Mouse (Mus musculus): ENCODE measurements around the gene Gm4869. TPM values are rescaled to one million over a fixed set of nuclear protein-coding genes. Genes with fewer than 3 reads are reported as not detected.

Gm4869 gene
- polyA plus RNA-seq, 1 experiment from 2014 or later, result not detected

- WGBS, result 50% methylated on average over 9 of the region's 9 CpGs
- Histone ChIP-seq H3K9ac (ENCODE audit: low read length) (no peak overlapping the region), H3K4me2 (ENCODE audit: low read length) (no peak overlapping the region), H3K27ac (ENCODE audit: low read depth, low read length) (no peak overlapping the region), H3K4me1 (ENCODE audit: control insufficient read depth, insufficient read depth, low read length) (peaks cover 20% of the 10 kb centered on the region), H3K9me3 (replicated peaks; ENCODE audit: control insufficient read depth, low read length) (no peaks in the 10 kb centered on the region), H3K36me3 (ENCODE audit: control insufficient read depth, insufficient read depth, low read length) (no peaks in the 10 kb centered on the region), H3K4me3 (ENCODE audit: low read depth, low read length) (no peak overlapping the region), H3K27me3 (replicated peaks; ENCODE audit: control insufficient read depth, insufficient read depth, low read length) (no peaks in the 10 kb centered on the region)
- DNase-seq (ENCODE audit: low spot score), result peak; percentile 16
- no peak for ATAC-seq
Measured at GRCm38 (mm10) chr5:140509204-140509603, 63.8 kb downstream of the Gm4869 start.

DNA sequence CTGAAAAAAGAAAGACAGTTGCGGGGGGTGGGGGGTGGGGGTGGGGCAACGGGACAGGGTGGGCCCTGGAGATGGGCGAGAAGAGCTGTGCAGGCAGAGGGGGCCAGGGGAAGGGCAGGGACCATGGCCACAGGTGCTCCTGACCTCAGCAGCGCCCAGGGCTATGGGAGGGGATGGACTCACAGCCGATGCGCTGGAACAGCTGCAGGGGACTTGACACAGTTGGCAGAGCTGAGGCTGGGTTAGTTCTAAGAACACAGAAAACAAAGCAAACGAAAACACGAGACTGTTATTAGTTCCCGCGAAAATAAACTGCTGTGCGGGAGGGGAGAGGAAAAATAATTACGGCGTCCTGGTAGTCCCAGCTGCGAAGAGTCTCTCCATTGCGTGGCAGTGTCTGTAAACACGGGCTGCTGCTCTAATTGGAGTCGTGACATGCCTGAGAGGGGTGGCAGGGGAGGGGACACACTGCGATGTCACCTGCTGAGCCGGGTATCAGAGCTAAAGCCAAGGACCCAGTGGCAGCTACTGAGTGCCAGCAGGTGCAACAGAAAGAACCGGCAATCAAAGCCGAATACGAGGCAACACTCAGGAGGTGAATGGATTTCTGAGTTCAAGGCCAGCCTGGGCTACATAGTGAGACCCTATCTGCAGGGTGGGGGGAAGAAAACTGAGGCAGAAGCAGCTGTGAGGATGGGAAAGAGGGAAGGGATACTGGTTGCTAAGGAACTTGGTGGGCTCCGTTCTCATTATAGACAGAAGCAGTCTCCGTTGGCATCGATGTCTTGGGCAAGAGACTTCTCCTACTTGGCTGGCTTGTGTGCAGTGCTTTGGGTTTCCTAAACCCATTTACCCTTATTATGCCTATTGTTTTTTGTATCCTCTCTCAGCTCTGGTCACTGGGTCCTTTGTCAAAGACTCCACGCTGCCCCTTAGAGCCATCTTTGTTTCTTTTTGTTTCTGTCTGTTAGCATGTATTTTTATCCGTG, 64.9 kb downstream of the Gm4869 start:
- Histone ChIP-seq H3K36me3 (ENCODE audit: control insufficient read depth, insufficient read depth, low read length) (no peaks in the 10 kb centered on the region), H3K9me3 (replicated peaks; ENCODE audit: control insufficient read depth, low read length) (no peaks in the 10 kb centered on the region), H3K4me1 (ENCODE audit: control insufficient read depth, insufficient read depth, low read length) (peaks cover 20% of the 10 kb centered on the region), H3K4me2 (ENCODE audit: low read length) (peak overlapping the region; percentile 23), H3K27me3 (replicated peaks; ENCODE audit: control insufficient read depth, insufficient read depth, low read length) (no peaks in the 10 kb centered on the region), H3K27ac (ENCODE audit: low read depth, low read length) (peak overlapping the region; percentile 40; the same call in 1 of the 2 replicates), H3K4me3 (ENCODE audit: low read depth, low read length) (no peak overlapping the region), H3K9ac (ENCODE audit: low read length) (no peak overlapping the region)
- no peak for ATAC-seq
- 38% methylated on average over 27 of the region's 27 CpGs for WGBS
- DNase-seq (ENCODE audit: low spot score), result peak; percentile 69

DNA sequence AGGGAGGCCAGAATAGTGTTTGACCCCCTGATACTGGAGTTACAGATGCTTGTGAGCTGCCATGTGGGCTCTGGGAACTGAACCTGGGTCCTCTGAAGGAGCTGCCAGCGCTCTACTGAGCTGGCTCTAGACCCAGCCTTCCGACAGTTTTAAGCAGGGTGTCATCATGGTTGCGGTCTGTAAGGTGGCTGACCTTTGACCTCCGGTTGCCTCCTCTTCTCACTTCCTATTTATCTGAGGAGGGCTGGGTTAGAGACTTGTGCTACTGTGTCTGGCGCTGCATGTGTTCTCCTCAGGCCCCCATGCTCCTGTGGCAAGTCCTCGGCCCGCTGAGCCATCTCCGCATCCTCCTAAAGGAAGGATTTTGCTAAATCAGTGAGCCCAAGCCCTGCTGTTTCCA, 68.5 kb downstream of the Gm4869 start:
- Histone ChIP-seq H3K4me2 (ENCODE audit: low read length) (no peak overlapping the region), H3K4me3 (ENCODE audit: low read depth, low read length) (no peak overlapping the region), H3K4me1 (ENCODE audit: control insufficient read depth, insufficient read depth, low read length) (peaks cover 11% of the 10 kb centered on the region), H3K9me3 (replicated peaks; ENCODE audit: control insufficient read depth, low read length) (no peaks in the 10 kb centered on the region), H3K9ac (ENCODE audit: low read length) (no peak overlapping the region), H3K27me3 (replicated peaks; ENCODE audit: control insufficient read depth, insufficient read depth, low read length) (no peaks in the 10 kb centered on the region), H3K36me3 (ENCODE audit: control insufficient read depth, insufficient read depth, low read length) (no peaks in the 10 kb centered on the region), H3K27ac (ENCODE audit: low read depth, low read length) (no peak overlapping the region)
- 81% methylated on average over 8 of the region's 8 CpGs for WGBS
- DNase-seq (ENCODE audit: low spot score), result no peak
- no peak for ATAC-seq

DNA sequence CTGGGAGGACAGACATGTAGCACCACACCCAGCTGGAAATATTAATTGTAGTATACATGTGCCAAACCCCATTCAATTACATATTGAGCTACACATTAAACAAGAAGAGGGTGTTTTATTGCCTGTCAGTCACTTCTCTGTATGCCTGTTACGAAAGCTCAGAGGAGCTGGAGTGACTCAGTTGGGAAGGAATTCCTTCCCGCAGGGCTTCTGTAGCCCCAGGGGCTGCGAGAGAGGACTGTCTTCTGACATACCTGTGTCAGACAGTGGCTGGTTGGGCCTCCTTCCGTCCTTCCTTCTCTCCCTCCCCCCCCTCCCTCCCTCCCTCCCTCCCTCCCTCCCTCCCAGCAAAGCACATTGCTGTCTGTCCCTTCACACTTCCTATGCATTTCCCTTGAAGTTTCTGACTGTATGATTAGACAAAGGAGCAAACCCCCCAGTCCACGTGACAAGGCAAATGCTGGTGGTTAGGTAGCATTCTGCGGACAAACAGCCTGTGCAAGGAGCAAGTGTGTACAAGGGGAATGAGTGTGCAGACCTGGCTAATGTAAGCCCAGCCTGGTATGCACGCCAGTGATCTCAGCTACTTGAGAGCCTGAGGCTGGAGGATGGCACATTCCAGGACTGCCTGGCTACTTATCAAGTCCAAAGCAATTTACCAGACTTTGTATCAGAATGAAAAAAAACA, 69.5 kb downstream of the Gm4869 start:
- Histone ChIP-seq H3K27ac (ENCODE audit: low read depth, low read length) (peak overlapping the region; percentile 48; the same call in 1 of the 2 replicates), H3K4me3 (ENCODE audit: low read depth, low read length) (no peak overlapping the region), H3K27me3 (replicated peaks; ENCODE audit: control insufficient read depth, insufficient read depth, low read length) (no peaks in the 10 kb centered on the region), H3K9me3 (replicated peaks; ENCODE audit: control insufficient read depth, low read length) (no peaks in the 10 kb centered on the region), H3K36me3 (ENCODE audit: control insufficient read depth, insufficient read depth, low read length) (no peaks in the 10 kb centered on the region), H3K4me2 (ENCODE audit: low read length) (no peak overlapping the region), H3K4me1 (ENCODE audit: control insufficient read depth, insufficient read depth, low read length) (peaks cover 7% of the 10 kb centered on the region), H3K9ac (ENCODE audit: low read length) (no peak overlapping the region)
- no peak for ATAC-seq
- 55% methylated on average over 7 of the region's 7 CpGs for WGBS
- DNase-seq (ENCODE audit: low spot score), result no peak

DNA sequence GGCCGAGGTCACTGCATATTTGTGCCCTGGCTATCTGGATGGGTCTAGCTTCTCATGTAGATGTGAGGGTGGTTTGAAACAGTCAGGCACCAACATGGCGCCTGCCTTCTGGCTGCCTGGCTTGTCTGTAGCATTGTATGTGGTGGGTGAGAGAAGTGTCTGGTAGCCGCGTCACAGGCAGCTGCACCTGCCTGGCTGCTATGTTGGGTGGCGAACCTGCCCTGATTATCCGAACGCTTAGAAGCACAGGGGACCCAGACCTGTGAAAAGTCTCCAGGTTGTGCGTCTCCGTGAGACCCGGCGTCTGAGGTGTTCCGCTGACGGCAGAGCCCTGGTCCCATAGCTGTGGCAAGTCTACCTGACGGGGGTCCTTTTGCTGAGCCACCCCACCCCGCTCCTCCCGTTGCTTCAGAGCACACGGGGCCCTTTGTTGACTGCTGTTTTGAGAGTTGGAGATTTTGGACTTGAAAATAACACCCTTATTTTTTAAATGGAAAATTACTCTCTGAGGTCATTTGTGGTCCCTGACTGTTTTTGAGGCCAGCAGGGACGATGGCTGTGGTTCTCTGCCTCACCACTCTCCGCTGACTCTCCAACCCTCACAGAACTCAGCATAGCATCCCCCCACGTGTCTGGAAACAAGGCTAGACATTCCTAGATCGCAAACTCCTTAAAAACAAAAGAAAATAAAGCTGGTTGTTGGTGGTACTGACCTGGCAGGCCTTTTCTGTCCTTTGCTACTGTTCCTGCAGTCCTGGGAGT, 71.9 kb downstream of the Gm4869 start:
- ATAC-seq, result no peak
- no peak for DNase-seq (ENCODE audit: low spot score)
- Histone ChIP-seq H3K9me3 (replicated peaks; ENCODE audit: control insufficient read depth, low read length) (no peaks in the 10 kb centered on the region), H3K27me3 (replicated peaks; ENCODE audit: control insufficient read depth, insufficient read depth, low read length) (no peaks in the 10 kb centered on the region), H3K36me3 (ENCODE audit: control insufficient read depth, insufficient read depth, low read length) (no peaks in the 10 kb centered on the region), H3K9ac (ENCODE audit: low read length) (no peak overlapping the region), H3K27ac (ENCODE audit: low read depth, low read length) (no peak overlapping the region), H3K4me1 (ENCODE audit: control insufficient read depth, insufficient read depth, low read length) (no peaks in the 10 kb centered on the region), H3K4me3 (ENCODE audit: low read depth, low read length) (no peak overlapping the region), H3K4me2 (ENCODE audit: low read length) (no peak overlapping the region)
- WGBS, result 92% methylated on average over 21 of the region's 21 CpGs

GRCm38 (mm10) chr5:140517921-140518230, 72.4 kb downstream of the Gm4869 start:
- no peak for ATAC-seq
- H3K9me3 ChIP-seq (replicated peaks; ENCODE audit: control insufficient read depth, low read length), result no peaks in the 10 kb centered on the region
- DNase-seq (ENCODE audit: low spot score), result no peak
- H3K36me3 ChIP-seq (ENCODE audit: control insufficient read depth, insufficient read depth, low read length), result no peaks in the 10 kb centered on the region
- H3K4me3 ChIP-seq (ENCODE audit: low read depth, low read length), result no peak overlapping the region
- WGBS, result 88% methylated on average over 4 of the region's 4 CpGs
- H3K9ac ChIP-seq (ENCODE audit: low read length), result no peak overlapping the region
- H3K27ac ChIP-seq (ENCODE audit: low read depth, low read length), result no peak overlapping the region
- no peaks in the 10 kb centered on the region for H3K4me1 ChIP-seq (ENCODE audit: control insufficient read depth, insufficient read depth, low read length)
- no peak overlapping the region for H3K4me2 ChIP-seq (ENCODE audit: low read length)
- no peaks in the 10 kb centered on the region for H3K27me3 ChIP-seq (replicated peaks; ENCODE audit: control insufficient read depth, insufficient read depth, low read length)

DNA sequence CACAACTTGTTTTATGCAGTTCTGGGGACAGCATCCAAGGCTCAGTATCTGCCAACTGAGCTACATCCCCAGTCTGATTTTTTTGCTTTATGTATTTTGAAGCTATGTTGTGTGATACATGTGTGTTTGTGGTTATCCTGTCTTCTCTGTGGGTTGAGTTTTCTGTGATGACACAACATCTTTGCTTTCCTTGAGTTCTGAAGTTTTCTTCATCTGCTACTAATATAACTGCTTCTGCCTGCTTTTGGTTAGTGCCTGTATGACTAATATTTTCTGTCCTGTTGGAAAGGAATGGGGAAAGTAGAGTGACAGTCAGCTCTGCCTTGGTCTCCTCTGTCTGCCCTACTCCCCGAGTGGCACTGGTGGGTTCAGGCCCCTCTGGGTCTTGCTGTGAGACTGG, 75.8 kb downstream of the Gm4869 start:
- no peaks in the 10 kb centered on the region for H3K4me1 ChIP-seq (ENCODE audit: control insufficient read depth, insufficient read depth, low read length)
- no peak overlapping the region for H3K4me2 ChIP-seq (ENCODE audit: low read length)
- H3K27ac ChIP-seq (ENCODE audit: low read depth, low read length), result no peak overlapping the region
- no peak overlapping the region for H3K9ac ChIP-seq (ENCODE audit: low read length)
- H3K9me3 ChIP-seq (replicated peaks; ENCODE audit: control insufficient read depth, low read length), result no peaks in the 10 kb centered on the region
- no peak overlapping the region for H3K4me3 ChIP-seq (ENCODE audit: low read depth, low read length)
- peaks cover 14% of the 10 kb centered on the region for H3K36me3 ChIP-seq (ENCODE audit: control insufficient read depth, insufficient read depth, low read length)
- WGBS, result 100% methylated on average over 1 of the region's 1 CpGs
- DNase-seq (ENCODE audit: low spot score) (no peak), ATAC-seq (no peak)
- H3K27me3 ChIP-seq (replicated peaks; ENCODE audit: control insufficient read depth, insufficient read depth, low read length), result no peaks in the 10 kb centered on the region

- H3K4me2 ChIP-seq (ENCODE audit: low read length), result no peak overlapping the region
- no peak overlapping the region for H3K27ac ChIP-seq (ENCODE audit: low read depth, low read length)
- WGBS, result 68% methylated on average over 2 of the region's 2 CpGs
- H3K9me3 ChIP-seq (replicated peaks; ENCODE audit: control insufficient read depth, low read length), result no peaks in the 10 kb centered on the region
- ATAC-seq (no peak), DNase-seq (ENCODE audit: low spot score) (peak; percentile 61)
- H3K4me3 ChIP-seq (ENCODE audit: low read depth, low read length), result no peak overlapping the region
- 0 out of 2 replicates have a peak, but pooled peaks cover 2% of the 10 kb centered on the region for H3K4me1 ChIP-seq (ENCODE audit: control insufficient read depth, insufficient read depth, low read length)
- no peaks in the 10 kb centered on the region for H3K27me3 ChIP-seq (replicated peaks; ENCODE audit: control insufficient read depth, insufficient read depth, low read length)
- H3K36me3 ChIP-seq (ENCODE audit: control insufficient read depth, insufficient read depth, low read length), result peaks cover 14% of the 10 kb centered on the region
- no peak overlapping the region for H3K9ac ChIP-seq (ENCODE audit: low read length)
Measured at GRCm38 (mm10) chr5:140526754-140527153, 81.3 kb downstream of the Gm4869 start.

Measured in forebrain, embryonic 14.5 days (tissue).